Mouse (Mus musculus) lung, embryonic 14.5 days (tissue): Measurements from ENCODE around the gene Mcl1. TPM values are rescaled to one million over a fixed set of nuclear protein-coding genes. Genes with fewer than 3 reads are reported as not detected.
A peak's percentile ranks its signal among the peaks of the same experiment; 100 is the strongest.

Experiments used
- ATAC-seq: fragments of 200-750 bp; cut with Nextera tagmentation; 2 replicates; pipeline ENCODE4 v1.8.0; 2017; ENCODE audit warnings: mild to moderate bottlenecking, moderate TSS enrichment, moderate library complexity; ENCODE audit not compliant: insufficient read depth
- DNase-seq: peaks from one replicate; pipeline ENCODE4 v3.0.0-alpha.2; 2015
- H3K27ac ChIP-seq: fragments of 300-500 bp; sonication (generic); 2 replicates; pipeline ENCODE4 v1.5.1; 2014; ENCODE audit warnings: low read depth, mild to moderate bottlenecking, moderate library complexity
- H3K27me3 ChIP-seq: fragments of 300-500 bp; sonication (generic); 2 replicates; pipeline ENCODE4 v1.6.1; 2014; ENCODE audit warnings: low read length, control low read depth; ENCODE audit not compliant: insufficient read depth
- H3K36me3 ChIP-seq: fragments of 300-500 bp; sonication (generic); 2 replicates; pipeline ENCODE4 v1.6.1; 2014; ENCODE audit warnings: control low read depth; ENCODE audit not compliant: insufficient read depth
- H3K4me1 ChIP-seq: fragments of 300-500 bp; sonication (generic); 2 replicates; pipeline ENCODE4 v1.6.1; 2014; ENCODE audit warnings: antibody characterized with exemption, control low read depth; ENCODE audit not compliant: insufficient read depth
- H3K4me2 ChIP-seq: fragments of 300-500 bp; sonication (generic); 2 replicates; pipeline ENCODE4 v1.6.1; 2014; ENCODE audit warnings: mild to moderate bottlenecking
- H3K4me3 ChIP-seq: fragments of 300-500 bp; sonication (generic); 2 replicates; pipeline ENCODE4 v1.5.1; 2014; ENCODE audit warnings: low read depth, low read length
- H3K9ac ChIP-seq: fragments of 300-500 bp; sonication (generic); 2 replicates; pipeline ENCODE4 v1.6.1; 2014
- H3K9me3 ChIP-seq: fragments of 300-500 bp; sonication (generic); 2 replicates; pipeline ENCODE4 v1.6.1; 2016; ENCODE audit warnings: low read depth, low read length, control low read depth
- CTCF ChIP-seq: IDR thresholded peaks from 2 replicates; pipeline ENCODE4 v1.5.1; 2016; ENCODE audit warnings: antibody characterized with exemption, low read depth
- WGBS: fragments of 180-500 bp; shearing (Covaris S2); extraction: QIAGEN DNeasy Blood & Tissue Kit; methylation state at CpG from one replicate; pipeline ENCODE4 v1.1.7; 2014; 5-methylcytosine and 5-hydroxymethylcytosine counted together
- polyA plus RNA-seq: library from polyadenylated mRNA; unstranded; fragments of >200 nt; fragmentation: Nextera tagmentation; extraction: Ambion mirVana; gene quantifications from 2 replicates; pipeline ENCODE4 v1.2.1, GENCODE M21; 2014

Mcl1 gene
- polyA plus RNA-seq, 1 experiment from 2014 or later = 82.3 TPM

DNA sequence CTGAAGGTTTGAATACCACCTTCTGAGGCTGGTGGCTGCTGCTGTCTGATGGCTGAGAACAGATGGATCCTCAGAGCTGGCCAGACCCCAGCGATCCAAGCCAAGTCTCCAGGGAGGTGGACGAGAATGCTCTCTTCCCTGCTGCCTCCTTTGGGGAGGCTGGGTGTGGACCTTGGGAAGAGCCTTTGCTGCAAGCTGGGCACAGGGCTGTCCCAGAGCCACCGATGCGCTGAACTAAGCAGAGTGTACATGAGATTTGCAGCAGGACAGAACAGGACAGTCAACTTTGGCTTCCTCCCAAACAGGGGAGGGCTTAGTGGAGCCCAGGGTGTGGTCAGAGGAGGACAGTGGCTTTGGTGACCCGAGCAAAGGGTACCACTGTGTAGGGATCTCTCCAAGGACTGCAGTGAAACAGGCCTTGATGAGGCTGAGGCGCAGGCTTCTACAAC, 41.7 kb downstream of the Mcl1 start:
- 52% methylated on average over 6 of the region's 6 CpGs for WGBS
- Histone ChIP-seq H3K27ac (no peak overlapping the region), H3K4me2 (no peak overlapping the region), H3K27me3 (no peaks in the 10 kb centered on the region), H3K9ac (no peak overlapping the region), H3K4me1 (peaks cover 12% of the 10 kb centered on the region; the same call in 1 of the 2 replicates), H3K36me3 (no peaks in the 10 kb centered on the region), H3K9me3 (no peaks in the 10 kb centered on the region), H3K4me3 (no peak overlapping the region)
- no peak for TF ChIP-seq CTCF
- DNase-seq (no peak), ATAC-seq (no peak)

DNA sequence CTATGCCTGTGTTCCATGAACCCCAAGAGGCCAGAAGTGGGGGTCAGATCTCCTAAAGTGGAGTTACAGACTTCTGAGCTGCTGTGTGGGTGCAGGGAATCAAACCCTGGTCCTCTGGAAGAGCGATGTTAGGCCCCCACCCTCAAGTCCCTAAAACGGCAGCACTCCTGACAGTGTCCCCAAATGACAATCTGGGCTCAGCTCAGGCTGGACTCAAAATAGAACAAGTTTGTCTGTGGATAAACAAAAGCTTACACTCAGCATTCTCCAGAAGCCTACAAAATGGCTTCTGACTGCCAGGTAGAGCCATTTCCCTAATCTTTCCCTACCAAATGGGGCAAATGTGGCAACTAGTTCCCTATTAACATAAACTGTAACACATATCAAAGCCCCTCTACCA, 42.5 kb downstream of the Mcl1 start:
- Histone ChIP-seq H3K4me2 (no peak overlapping the region), H3K27me3 (no peaks in the 10 kb centered on the region), H3K4me1 (peaks cover 10% of the 10 kb centered on the region; the same call in 1 of the 2 replicates), H3K4me3 (no peak overlapping the region), H3K9ac (no peak overlapping the region), H3K9me3 (no peaks in the 10 kb centered on the region), H3K27ac (no peak overlapping the region), H3K36me3 (no peaks in the 10 kb centered on the region)
- TF ChIP-seq CTCF = no peak
- 72% methylated on average over 2 of the region's 2 CpGs for WGBS
- DNase-seq (no peak), ATAC-seq (no peak)

DNA sequence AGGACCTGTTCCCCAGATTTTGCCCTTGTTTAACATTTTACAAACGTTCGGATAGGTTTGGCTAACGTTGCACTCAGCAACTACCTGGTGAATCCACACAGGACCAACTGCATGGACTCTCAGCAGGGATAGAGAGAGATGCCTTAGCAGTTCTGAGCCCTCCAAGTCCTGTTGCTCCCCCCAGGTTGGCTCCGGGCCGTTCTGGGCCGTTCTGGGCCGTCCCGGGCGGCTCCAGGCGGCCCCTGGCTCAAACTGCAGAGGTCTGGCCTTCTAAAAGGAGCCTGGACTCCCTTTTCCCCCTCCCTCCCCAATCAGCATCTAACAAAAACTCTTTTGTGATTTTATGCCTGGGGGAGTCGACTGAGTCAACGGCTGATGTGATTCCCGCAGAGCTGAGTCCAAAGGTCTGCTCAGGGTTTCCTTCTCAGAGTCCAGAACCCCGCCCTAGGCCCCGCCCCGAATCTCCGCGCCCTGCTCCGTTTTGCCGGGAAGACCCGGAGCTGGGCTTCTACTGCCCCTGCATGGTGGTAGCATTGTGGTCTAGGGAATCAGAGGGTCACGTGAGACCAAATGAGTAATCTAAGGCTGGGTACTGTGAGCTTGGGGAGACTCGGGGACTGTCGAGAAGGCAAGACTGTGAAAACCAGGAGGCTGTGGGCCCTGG, 43.4 kb downstream of the Mcl1 start:
- H3K9me3 ChIP-seq = no peaks in the 10 kb centered on the region
- H3K27ac ChIP-seq = peak overlapping the region; percentile 34
- 4% methylated on average over 24 of the region's 24 CpGs for WGBS
- ATAC-seq (peak; percentile 96), DNase-seq (peak; percentile 87)
- H3K4me2 ChIP-seq = peak overlapping the region; percentile 60
- no peaks in the 10 kb centered on the region for H3K36me3 ChIP-seq
- H3K9ac ChIP-seq = peak overlapping the region; percentile 55
- peak; percentile 38; the same call in 1 of the 2 replicates for TF ChIP-seq CTCF
- H3K27me3 ChIP-seq = no peaks in the 10 kb centered on the region
- 0 out of 2 replicates have a peak, but pooled peaks cover 3% of the 10 kb centered on the region for H3K4me1 ChIP-seq
- peak overlapping the region; percentile 28 for H3K4me3 ChIP-seq

DNA sequence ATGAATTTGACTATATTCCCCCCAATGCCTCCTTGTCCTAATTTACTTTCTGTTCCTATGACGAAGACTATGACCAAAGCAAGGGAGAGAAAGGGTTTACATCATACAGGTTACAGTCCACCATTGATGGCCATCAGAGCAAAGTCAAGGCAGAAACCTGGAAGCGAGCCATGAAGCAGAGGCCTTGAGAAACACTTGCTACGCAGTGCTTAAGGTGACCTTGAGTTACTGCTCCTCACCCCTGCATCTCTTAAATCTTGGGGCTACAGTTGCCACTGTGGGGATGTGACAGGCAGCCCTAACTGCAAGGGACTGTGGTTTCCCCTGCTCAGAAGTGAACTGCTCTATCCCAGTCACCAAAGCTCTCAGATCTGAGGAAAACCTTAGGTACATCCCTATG, 44.7 kb downstream of the Mcl1 start:
- Histone ChIP-seq H3K4me2 (no peak overlapping the region), H3K4me1 (0 out of 2 replicates have a peak, but pooled peaks cover 3% of the 10 kb centered on the region), H3K9me3 (no peaks in the 10 kb centered on the region), H3K27ac (no peak overlapping the region), H3K27me3 (no peaks in the 10 kb centered on the region), H3K36me3 (no peaks in the 10 kb centered on the region), H3K4me3 (no peak overlapping the region), H3K9ac (no peak overlapping the region)
- no peak for TF ChIP-seq CTCF
- 90% methylated on average over 3 of the region's 3 CpGs for WGBS
- ATAC-seq (no peak), DNase-seq (no peak)

DNA sequence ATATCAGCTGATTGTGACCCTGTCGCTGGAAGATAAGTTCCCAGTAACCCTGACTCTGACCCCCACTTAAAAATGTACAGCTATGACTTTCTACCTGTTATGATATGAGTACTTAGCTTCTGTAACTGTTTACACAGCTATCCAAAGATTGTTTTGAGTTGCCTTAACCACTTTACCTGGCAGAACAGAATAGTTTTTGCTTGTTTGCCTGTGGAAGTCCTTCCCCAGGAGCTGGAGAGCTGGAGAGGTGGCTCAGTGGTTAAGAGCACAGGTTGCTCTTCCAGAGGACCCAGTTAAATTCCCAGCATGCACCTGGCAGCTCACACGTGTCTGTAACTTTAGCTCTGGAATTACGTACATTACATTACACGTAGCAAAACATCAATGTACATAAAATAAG, 46.0 kb downstream of the Mcl1 start:
- Histone ChIP-seq H3K27ac (no peak overlapping the region), H3K4me3 (no peak overlapping the region), H3K9ac (no peak overlapping the region), H3K4me2 (no peak overlapping the region), H3K27me3 (no peaks in the 10 kb centered on the region), H3K9me3 (no peaks in the 10 kb centered on the region), H3K36me3 (no peaks in the 10 kb centered on the region), H3K4me1 (0 out of 2 replicates have a peak, but pooled peaks cover 3% of the 10 kb centered on the region)
- DNase-seq = no peak
- WGBS = 76% methylated on average over 4 of the region's 4 CpGs
- ATAC-seq = no peak
- TF ChIP-seq CTCF = no peak

DNA sequence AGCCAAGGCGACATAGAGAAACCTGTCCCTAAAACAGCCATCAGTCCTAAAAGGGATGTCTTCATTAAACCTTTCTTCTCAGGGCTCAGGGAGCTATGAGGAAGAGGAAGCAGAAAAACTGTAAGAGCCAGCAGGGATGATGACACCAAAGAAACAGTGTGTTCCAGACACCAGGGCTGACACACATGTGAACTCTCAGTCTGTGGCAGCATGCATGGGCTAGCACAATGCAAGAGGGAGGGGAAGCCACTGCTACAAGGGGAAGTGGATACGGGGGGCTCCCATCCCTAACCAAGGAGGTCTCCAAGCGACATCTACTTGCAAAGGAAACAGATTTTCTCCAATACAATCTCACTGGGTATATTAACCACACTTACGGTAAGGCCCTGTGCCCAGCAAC, 47.7 kb downstream of the Mcl1 start:
- Histone ChIP-seq H3K27me3 (no peaks in the 10 kb centered on the region), H3K4me3 (no peak overlapping the region), H3K9me3 (no peaks in the 10 kb centered on the region), H3K9ac (no peak overlapping the region), H3K27ac (no peak overlapping the region), H3K4me2 (no peak overlapping the region), H3K4me1 (0 out of 2 replicates have a peak, but pooled peaks cover 3% of the 10 kb centered on the region), H3K36me3 (no peaks in the 10 kb centered on the region)
- no peak for ATAC-seq
- 83% methylated on average over 4 of the region's 4 CpGs for WGBS
- DNase-seq = no peak
- TF ChIP-seq CTCF = no peak

DNA sequence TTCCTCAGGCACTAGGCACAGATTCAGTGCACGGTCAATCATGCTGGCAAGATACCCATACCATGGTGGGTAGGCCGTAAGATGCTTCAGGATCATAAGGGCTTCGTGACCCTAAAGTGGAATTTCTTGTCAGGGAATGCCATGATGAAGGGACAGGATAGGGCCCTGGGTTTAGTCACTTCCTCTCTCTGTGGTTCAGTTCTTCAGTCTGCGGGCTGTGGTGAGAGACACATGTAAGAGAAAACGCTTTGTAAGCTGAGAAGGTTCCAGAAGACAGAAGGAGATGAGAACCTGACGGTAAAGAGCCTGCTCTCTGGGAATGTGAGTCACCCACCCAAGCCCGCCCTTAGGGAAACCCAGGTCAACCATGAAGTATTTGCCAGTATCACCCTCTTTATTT, 48.9 kb downstream of the Mcl1 start:
- ATAC-seq = no peak
- no peak overlapping the region for H3K4me3 ChIP-seq
- no peaks in the 10 kb centered on the region for H3K4me1 ChIP-seq
- H3K4me2 ChIP-seq = no peak overlapping the region
- DNase-seq = no peak
- no peak overlapping the region for H3K27ac ChIP-seq
- TF ChIP-seq CTCF = no peak
- 82% methylated on average over 7 of the region's 7 CpGs for WGBS
- H3K36me3 ChIP-seq = no peaks in the 10 kb centered on the region
- no peak overlapping the region for H3K9ac ChIP-seq
- H3K27me3 ChIP-seq = no peaks in the 10 kb centered on the region
- H3K9me3 ChIP-seq = no peaks in the 10 kb centered on the region
